Mouse (Mus musculus) brain, embryonic 14.5 days (tissue): ENCODE results near the gene Lrsam1.

ENCODE experiments used
- CTCF ChIP-seq: fragments of 200-500 bp; IDR thresholded peaks from 2 replicates; pipeline ENCODE4 v1.5.1; 2012; ENCODE audit warnings: inconsistent platforms, mild to moderate bottlenecking, moderate library complexity, borderline replicate concordance; ENCODE audit not compliant: insufficient read depth, insufficient read length; ENCODE audit errors: extremely low read depth
- POLR2A ChIP-seq: fragments of 200-500 bp; IDR thresholded peaks from 2 replicates; pipeline ENCODE4 v1.6.1; 2012; ENCODE audit warnings: mild to moderate bottlenecking, inconsistent platforms, borderline replicate concordance; ENCODE audit not compliant: poor library complexity, insufficient read depth, insufficient read length, severe bottlenecking; ENCODE audit errors: extremely low read depth

- TF ChIP-seq CTCF (no peak), POLR2A (no peak)
Observed at GRCm38 (mm10) chr2:32904637-32905036, 56.8 kb downstream of the Lrsam1 start.
